Mouse (Mus musculus) forebrain, postnatal 0 days (tissue): ENCODE measurements around the gene Ccl11. TPM values are rescaled to one million over a fixed set of nuclear protein-coding genes. Genes with fewer than 3 reads are reported as not detected.

Experiments
- ATAC-seq: fragments of 200-750 bp; cut with Nextera tagmentation; 2 replicates; pipeline ENCODE4 v1.8.0; 2017; ENCODE audit warnings: mild to moderate bottlenecking, moderate library complexity
- DNase-seq: peaks from one replicate; pipeline ENCODE4 v3.0.0-alpha.2; 2015
- H3K27ac ChIP-seq: fragments of 300-500 bp; sonication (generic); 2 replicates; pipeline ENCODE4 v1.5.1; 2014; ENCODE audit warnings: low read depth, mild to moderate bottlenecking, antibody characterized with exemption, low read length, moderate library complexity, mixed read lengths
- H3K27me3 ChIP-seq: fragments of 300-500 bp; sonication (generic); 2 replicates; pipeline ENCODE4 v1.6.1; 2014; ENCODE audit warnings: mild to moderate bottlenecking, low read length, mixed read lengths; ENCODE audit not compliant: insufficient read depth
- H3K36me3 ChIP-seq: fragments of 300-500 bp; sonication (generic); 2 replicates; pipeline ENCODE4 v1.6.1; 2014; ENCODE audit warnings: mild to moderate bottlenecking, moderate library complexity; ENCODE audit not compliant: insufficient read depth
- H3K4me1 ChIP-seq: fragments of 300-500 bp; sonication (generic); 2 replicates; pipeline ENCODE4 v1.6.1; 2014; ENCODE audit warnings: antibody characterized with exemption; ENCODE audit not compliant: insufficient read depth
- H3K4me2 ChIP-seq: fragments of 300-500 bp; sonication (generic); 2 replicates; pipeline ENCODE4 v1.6.1; 2014; ENCODE audit warnings: low read depth, mild to moderate bottlenecking, moderate library complexity
- H3K4me3 ChIP-seq: fragments of 300-500 bp; sonication (generic); 2 replicates; pipeline ENCODE4 v1.5.1; 2014; ENCODE audit warnings: low read depth, low read length, mixed read lengths
- H3K9ac ChIP-seq: fragments of 300-500 bp; sonication (generic); 2 replicates; pipeline ENCODE4 v1.6.1; 2014; ENCODE audit warnings: mild to moderate bottlenecking
- H3K9me3 ChIP-seq: fragments of 300-500 bp; sonication (generic); 2 replicates; pipeline ENCODE4 v1.6.1; 2016; ENCODE audit warnings: low read length
- CTCF ChIP-seq: sonication (generic); IDR thresholded peaks from 2 replicates; pipeline ENCODE4 v1.5.1; 2016; ENCODE audit warnings: antibody characterized with exemption, control low read depth, low read depth
- WGBS: fragments of 180-500 bp; shearing (Covaris S2); extraction: QIAGEN DNeasy Blood & Tissue Kit; methylation state at CpG from one replicate; pipeline ENCODE4 v1.1.7; 2014; 5-methylcytosine and 5-hydroxymethylcytosine counted together
- polyA plus RNA-seq: library from polyadenylated mRNA; unstranded; fragments of >200 nt; fragmentation: Nextera tagmentation; extraction: Ambion mirVana; gene quantifications from 2 replicates; pipeline ENCODE4 v1.2.1, GENCODE M21; 2015
- total RNA-seq: library from RNA; depleted of rRNA; stranded (reverse); fragments of >200 nt; gene quantifications from 2 replicates; pipeline ENCODE4 v1.2.3, GENCODE M21; 2014; rRNA removed

The Ccl11 gene
- total RNA-seq (not detected in 2 replicates), polyA plus RNA-seq (0.15 TPM in 1 of 2 replicates, not detected in the other)

DNA sequence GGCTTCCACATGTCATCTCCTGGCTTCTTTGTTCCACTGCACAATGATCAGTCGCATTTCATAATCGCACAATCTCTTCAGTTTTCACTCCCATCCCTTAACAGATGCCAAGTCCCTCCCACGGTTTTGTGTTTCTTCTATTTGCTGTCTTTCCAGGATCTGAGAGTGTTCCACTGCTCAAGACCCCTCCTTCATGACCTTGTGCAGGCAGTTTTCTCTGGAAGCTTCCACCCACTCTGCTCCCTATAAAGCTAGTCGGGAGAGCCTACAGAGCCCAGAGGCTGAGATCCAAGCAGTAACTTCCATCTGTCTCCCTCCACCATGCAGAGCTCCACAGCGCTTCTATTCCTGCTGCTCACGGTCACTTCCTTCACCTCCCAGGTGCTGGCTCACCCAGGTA, at the start of gene Ccl11:
Gene Ccl11 (plus strand): TSS at position 178 of the 400 bp plus-strand sequence.
- Histone ChIP-seq H3K27ac (no peak within 1 kb of the TSS), H3K27me3 (no peaks in the 10 kb centered on the region), H3K4me1 (no peaks in the 10 kb centered on the region), H3K4me2 (no peak within 1 kb of the TSS), H3K4me3 (no peak within 1 kb of the TSS), H3K36me3 (no peaks in the 10 kb centered on the region), H3K9ac (no peak within 1 kb of the TSS), H3K9me3 (no peaks in the 10 kb centered on the region)
- DNase-seq (no peak), ATAC-seq (no peak)
- 77% methylated on average over 6 of the region's 6 CpGs for WGBS
- no peak for TF ChIP-seq CTCF

DNA sequence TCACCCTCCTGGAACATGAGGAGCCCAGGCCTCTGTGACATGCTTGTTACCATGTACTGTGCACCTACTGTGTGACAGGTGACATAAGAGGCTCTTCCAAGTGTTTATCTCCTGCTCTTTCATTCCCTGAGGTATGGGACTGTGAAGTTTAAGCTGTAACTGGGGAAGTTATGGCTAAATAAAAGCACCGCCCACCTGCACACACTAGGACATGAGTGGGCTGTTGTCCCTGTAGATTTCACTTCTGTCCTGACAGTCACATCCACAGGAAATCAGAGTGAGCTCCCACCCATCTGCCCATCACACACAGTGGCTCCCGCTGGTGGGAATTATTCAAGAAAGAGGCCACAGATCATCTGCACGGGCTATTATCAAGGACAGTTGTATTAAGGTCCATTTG, 47.5 kb upstream of the Ccl11 start:
- TF ChIP-seq CTCF: no peak
- Histone ChIP-seq H3K4me3 (no peak overlapping the region), H3K27me3 (no peaks in the 10 kb centered on the region), H3K9me3 (no peaks in the 10 kb centered on the region), H3K27ac (no peak overlapping the region), H3K9ac (no peak overlapping the region), H3K36me3 (no peaks in the 10 kb centered on the region), H3K4me2 (no peak overlapping the region), H3K4me1 (no peaks in the 10 kb centered on the region)
- ATAC-seq (no peak), DNase-seq (no peak)
- WGBS: 93% methylated on average over 3 of the region's 3 CpGs

GRCm38 (mm10) chr11:82011411-82012193, 46.0 kb upstream of the Ccl11 start:
- Histone ChIP-seq H3K9me3 (no peaks in the 10 kb centered on the region), H3K9ac (no peak overlapping the region), H3K4me1 (no peaks in the 10 kb centered on the region), H3K4me2 (no peak overlapping the region), H3K27ac (no peak overlapping the region), H3K36me3 (no peaks in the 10 kb centered on the region), H3K27me3 (no peaks in the 10 kb centered on the region), H3K4me3 (no peak overlapping the region)
- no peak for ATAC-seq
- no peak for TF ChIP-seq CTCF
- DNase-seq: no peak
- 75% methylated on average over 8 of the region's 8 CpGs for WGBS

DNA sequence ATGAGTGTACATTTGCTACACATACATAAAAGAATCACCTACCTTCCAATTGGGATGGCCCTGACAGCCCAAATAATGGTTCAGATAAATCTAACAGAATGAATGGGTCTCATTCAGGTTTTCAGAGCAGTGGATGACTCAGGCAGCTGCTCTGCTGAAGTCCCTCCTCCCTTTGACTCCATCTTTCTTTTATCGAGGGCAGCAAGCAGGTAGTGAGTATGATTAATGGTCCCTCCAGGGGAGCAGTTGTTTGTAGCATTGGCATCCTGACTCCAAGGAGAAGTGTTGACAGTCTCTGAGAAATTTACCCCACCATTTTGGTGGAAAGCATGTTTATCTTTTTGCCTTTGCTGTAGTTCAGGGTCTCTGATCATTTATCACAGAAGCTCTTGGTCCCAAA, 43.9 kb upstream of the Ccl11 start:
- H3K4me1 ChIP-seq: no peaks in the 10 kb centered on the region
- no peak overlapping the region for H3K9ac ChIP-seq
- H3K4me3 ChIP-seq: no peak overlapping the region
- no peaks in the 10 kb centered on the region for H3K9me3 ChIP-seq
- WGBS: 58% methylated on average over 1 of the region's 1 CpGs
- H3K4me2 ChIP-seq: no peak overlapping the region
- TF ChIP-seq CTCF: no peak
- no peak overlapping the region for H3K27ac ChIP-seq
- H3K36me3 ChIP-seq: no peaks in the 10 kb centered on the region
- DNase-seq (no peak), ATAC-seq (no peak)
- no peaks in the 10 kb centered on the region for H3K27me3 ChIP-seq

DNA sequence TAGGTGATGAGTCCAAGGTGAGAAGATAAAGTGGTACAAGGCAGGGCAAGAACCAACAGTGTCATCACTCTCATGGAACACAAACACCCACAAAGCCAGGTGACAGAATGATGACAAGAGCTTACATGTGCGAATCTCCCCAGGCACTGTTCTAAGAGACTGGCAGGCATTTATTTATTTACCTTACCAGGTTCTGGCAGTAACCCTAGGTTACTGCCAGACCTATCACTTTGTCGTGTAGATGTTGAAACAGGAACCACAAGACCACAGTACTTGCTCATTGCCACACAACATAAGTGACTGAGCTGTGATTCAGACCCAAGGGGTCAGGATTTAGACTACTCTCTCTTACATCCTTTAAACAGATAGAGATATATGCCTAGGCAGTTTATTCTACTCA, 42.6 kb upstream of the Ccl11 start:
- no peak overlapping the region for H3K9ac ChIP-seq
- ATAC-seq (no peak), DNase-seq (no peak)
- no peak overlapping the region for H3K4me2 ChIP-seq
- TF ChIP-seq CTCF: no peak
- no peak overlapping the region for H3K27ac ChIP-seq
- H3K27me3 ChIP-seq: no peaks in the 10 kb centered on the region
- H3K4me3 ChIP-seq: no peak overlapping the region
- H3K9me3 ChIP-seq: no peaks in the 10 kb centered on the region
- H3K4me1 ChIP-seq: no peaks in the 10 kb centered on the region
- H3K36me3 ChIP-seq: no peaks in the 10 kb centered on the region
- 77% methylated on average over 2 of the region's 2 CpGs for WGBS

GRCm38 (mm10) chr11:82016181-82016780, 41.3 kb upstream of the Ccl11 start:
- Histone ChIP-seq H3K27me3 (no peaks in the 10 kb centered on the region), H3K4me2 (no peak overlapping the region), H3K27ac (no peak overlapping the region), H3K4me1 (no peaks in the 10 kb centered on the region), H3K36me3 (no peaks in the 10 kb centered on the region), H3K9me3 (no peaks in the 10 kb centered on the region), H3K9ac (no peak overlapping the region), H3K4me3 (no peak overlapping the region)
- no peak for TF ChIP-seq CTCF
- ATAC-seq (no peak), DNase-seq (no peak)
- 77% methylated on average over 3 of the region's 3 CpGs for WGBS

DNA sequence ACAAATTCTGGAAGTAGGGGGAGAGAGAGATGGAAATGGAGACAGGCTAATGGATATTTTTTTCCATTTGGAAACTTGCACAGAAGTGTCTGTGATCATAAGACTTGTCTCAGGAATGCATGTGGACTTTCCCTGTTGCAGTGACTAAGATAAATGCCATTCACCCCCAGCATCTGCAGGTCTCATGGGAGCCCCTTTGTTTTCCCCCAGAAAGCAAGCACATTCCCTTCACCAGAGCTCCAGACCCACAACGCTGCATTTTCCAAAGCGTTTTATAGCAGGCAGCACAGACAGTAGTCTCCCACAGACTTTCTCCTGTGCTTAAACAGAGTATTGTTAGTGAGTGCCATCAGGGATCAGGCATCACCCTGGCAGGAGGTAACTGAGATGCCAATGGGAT, 38.2 kb upstream of the Ccl11 start:
- no peaks in the 10 kb centered on the region for H3K4me1 ChIP-seq
- ATAC-seq: no peak
- H3K9ac ChIP-seq: no peak overlapping the region
- no peak overlapping the region for H3K4me3 ChIP-seq
- no peaks in the 10 kb centered on the region for H3K27me3 ChIP-seq
- no peak overlapping the region for H3K27ac ChIP-seq
- no peak for DNase-seq
- WGBS: 65% methylated on average over 2 of the region's 2 CpGs
- no peak overlapping the region for H3K4me2 ChIP-seq
- no peak for TF ChIP-seq CTCF
- H3K36me3 ChIP-seq: no peaks in the 10 kb centered on the region
- no peaks in the 10 kb centered on the region for H3K9me3 ChIP-seq
